Mouse (Mus musculus): Measurements from ENCODE around the gene Vav3. TPM values are rescaled to one million over a fixed set of nuclear protein-coding genes. Genes with fewer than 3 reads are reported as not detected.

The Vav3 gene
- polyA plus RNA-seq, 1 experiment from 2014 or later: 25.6 TPM

DNA sequence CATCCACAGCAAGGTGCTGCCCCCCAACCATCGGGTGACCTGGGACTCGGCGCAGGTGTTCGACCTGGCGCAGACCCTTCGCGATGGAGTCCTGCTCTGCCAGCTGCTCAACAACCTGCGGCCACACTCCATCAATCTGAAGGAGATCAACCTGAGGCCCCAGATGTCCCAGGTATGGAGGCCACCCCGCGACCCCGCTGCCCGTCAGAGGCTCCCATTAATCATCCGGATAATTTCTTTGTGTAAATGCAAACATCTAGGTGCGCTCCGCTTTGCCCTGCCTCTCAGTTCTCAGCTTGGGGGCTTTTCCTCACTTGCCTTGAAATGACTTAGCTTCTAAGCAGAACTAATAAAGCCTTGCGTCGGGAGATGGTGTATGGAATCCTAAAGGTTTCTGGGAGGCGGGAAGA is 623 bp downstream of the Vav3 start:
- H3K27me3 ChIP-seq (ENCODE audit: control insufficient read depth, insufficient read depth, low read length): no peaks in the 10 kb centered on the region
- WGBS: under 1% methylated on average over 18 of the region's 18 CpGs
- no peaks in the 10 kb centered on the region for H3K9me3 ChIP-seq (ENCODE audit: control insufficient read depth, low read length)
- H3K27ac ChIP-seq (ENCODE audit: low read depth, low read length): peak overlapping the region; percentile 91
- H3K4me3 ChIP-seq (ENCODE audit: low read depth, low read length): peak overlapping the region; percentile 70
- no peak for ATAC-seq (ENCODE audit: low FRiP score)
- H3K9ac ChIP-seq (ENCODE audit: low read depth, low read length): peak overlapping the region; percentile 82
- peak overlapping the region; percentile 84 for H3K4me2 ChIP-seq (replicated peaks; ENCODE audit: low read depth, low read length)
- DNase-seq (ENCODE audit: low spot score): no peak
- no peaks in the 10 kb centered on the region for H3K36me3 ChIP-seq (ENCODE audit: control insufficient read depth, insufficient read depth, low read length)
- no peaks in the 10 kb centered on the region for H3K4me1 ChIP-seq (replicated peaks; ENCODE audit: control insufficient read depth, insufficient read depth, low read length)

DNA sequence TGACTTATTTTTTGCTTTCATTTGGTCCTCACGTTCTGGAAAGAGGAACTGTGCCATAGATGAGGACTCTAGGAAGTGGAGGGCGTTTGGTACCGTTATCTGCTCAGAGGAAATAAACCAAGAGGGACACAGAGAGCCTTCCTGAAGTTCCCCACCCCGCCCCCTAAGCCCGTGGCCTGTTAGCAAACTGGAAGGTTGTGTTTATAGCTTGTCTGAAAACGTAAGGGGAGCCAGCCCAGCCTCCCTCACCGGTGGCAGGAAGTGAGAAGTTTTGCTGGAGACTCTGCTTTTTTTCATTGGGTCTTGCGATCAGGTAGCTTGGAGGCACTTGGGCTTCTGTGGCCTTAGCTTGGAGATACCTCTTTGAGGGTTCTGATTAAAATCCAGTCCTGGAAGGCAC is 1.2 kb downstream of the Vav3 start:
- DNase-seq (ENCODE audit: low spot score): peak; percentile 50
- Histone ChIP-seq H3K4me2 (replicated peaks; ENCODE audit: low read depth, low read length) (peak overlapping the region; percentile 84), H3K4me1 (replicated peaks; ENCODE audit: control insufficient read depth, insufficient read depth, low read length) (no peaks in the 10 kb centered on the region), H3K9ac (ENCODE audit: low read depth, low read length) (peak overlapping the region; percentile 82), H3K36me3 (ENCODE audit: control insufficient read depth, insufficient read depth, low read length) (no peaks in the 10 kb centered on the region), H3K27ac (ENCODE audit: low read depth, low read length) (peak overlapping the region; percentile 91; the same call in 1 of the 2 replicates), H3K4me3 (ENCODE audit: low read depth, low read length) (peak overlapping the region; percentile 70), H3K27me3 (ENCODE audit: control insufficient read depth, insufficient read depth, low read length) (no peaks in the 10 kb centered on the region), H3K9me3 (ENCODE audit: control insufficient read depth, low read length) (no peaks in the 10 kb centered on the region)
- ATAC-seq (ENCODE audit: low FRiP score): no peak
- 6% methylated on average over 8 of the region's 8 CpGs for WGBS

DNA sequence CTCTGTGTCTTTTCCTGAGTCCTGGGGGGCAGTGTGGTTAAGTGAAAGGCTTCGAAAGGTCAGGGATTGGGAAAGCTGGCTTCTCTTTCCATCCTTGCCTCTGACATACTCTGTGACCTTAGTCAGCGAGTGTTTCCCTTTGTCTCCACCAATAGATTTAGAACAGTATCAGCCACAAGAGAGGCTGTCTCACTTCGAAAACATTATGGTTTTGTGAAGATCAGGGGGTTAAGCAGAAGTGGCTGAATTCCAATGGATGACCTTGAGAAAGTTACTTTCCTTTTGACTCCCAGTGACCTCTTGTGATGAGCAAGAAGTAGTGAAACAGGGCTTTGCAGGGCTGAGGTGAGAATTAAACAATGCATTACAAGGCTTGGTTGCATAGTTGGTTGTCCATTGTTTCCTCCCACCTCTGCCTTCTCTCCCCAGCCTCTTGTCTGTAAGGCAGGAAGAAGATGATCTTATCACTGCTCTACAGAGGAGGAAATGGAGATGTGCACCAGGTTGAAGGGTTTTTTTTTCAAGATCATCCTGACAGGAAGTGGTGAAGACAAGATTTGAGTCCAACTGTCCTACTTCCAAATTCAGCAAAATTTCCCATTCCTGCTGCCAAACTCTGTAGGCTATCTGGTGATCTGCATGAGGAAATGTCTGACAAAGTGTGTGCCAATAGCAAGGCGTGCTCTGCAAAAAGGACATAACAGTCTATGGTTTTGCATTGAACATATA is 11.7 kb downstream of the Vav3 start:
- Histone ChIP-seq H3K27ac (ENCODE audit: low read depth, low read length) (no peak overlapping the region), H3K4me1 (replicated peaks; ENCODE audit: control insufficient read depth, insufficient read depth, low read length) (no peaks in the 10 kb centered on the region), H3K27me3 (ENCODE audit: control insufficient read depth, insufficient read depth, low read length) (no peaks in the 10 kb centered on the region), H3K4me3 (ENCODE audit: low read depth, low read length) (no peak overlapping the region), H3K4me2 (replicated peaks; ENCODE audit: low read depth, low read length) (no peak overlapping the region), H3K36me3 (ENCODE audit: control insufficient read depth, insufficient read depth, low read length) (no peaks in the 10 kb centered on the region), H3K9me3 (ENCODE audit: control insufficient read depth, low read length) (no peaks in the 10 kb centered on the region), H3K9ac (ENCODE audit: low read depth, low read length) (no peak overlapping the region)
- no peak for ATAC-seq (ENCODE audit: low FRiP score)
- 78% methylated on average over 4 of the region's 4 CpGs for WGBS
- no peak for DNase-seq (ENCODE audit: low spot score)

DNA sequence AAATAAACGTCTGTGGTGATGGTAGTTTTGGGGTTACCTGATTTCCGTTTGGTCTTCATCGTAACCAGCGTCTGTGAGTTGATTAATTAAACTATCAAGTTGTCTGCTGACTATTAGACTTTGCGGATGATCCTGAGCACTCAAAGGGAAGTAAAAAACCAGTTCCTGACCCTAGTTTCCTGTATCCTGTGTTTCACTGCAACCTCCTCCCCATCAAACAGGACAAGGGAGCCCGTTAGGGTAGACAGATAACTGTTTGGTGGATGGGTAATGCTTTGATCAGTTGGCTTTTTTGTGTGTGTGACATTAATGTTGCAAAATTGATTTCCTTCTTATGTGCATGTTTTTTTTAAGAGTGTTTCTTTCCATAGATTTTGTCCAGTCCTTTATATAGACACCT is 12.2 kb downstream of the Vav3 start:
- no peaks in the 10 kb centered on the region for H3K36me3 ChIP-seq (ENCODE audit: control insufficient read depth, insufficient read depth, low read length)
- H3K9ac ChIP-seq (ENCODE audit: low read depth, low read length): no peak overlapping the region
- DNase-seq (ENCODE audit: low spot score) (no peak), ATAC-seq (ENCODE audit: low FRiP score) (no peak)
- no peak overlapping the region for H3K4me2 ChIP-seq (replicated peaks; ENCODE audit: low read depth, low read length)
- H3K27ac ChIP-seq (ENCODE audit: low read depth, low read length): no peak overlapping the region
- 88% methylated on average over 6 of the region's 6 CpGs for WGBS
- H3K9me3 ChIP-seq (ENCODE audit: control insufficient read depth, low read length): no peaks in the 10 kb centered on the region
- no peaks in the 10 kb centered on the region for H3K27me3 ChIP-seq (ENCODE audit: control insufficient read depth, insufficient read depth, low read length)
- no peak overlapping the region for H3K4me3 ChIP-seq (ENCODE audit: low read depth, low read length)
- no peaks in the 10 kb centered on the region for H3K4me1 ChIP-seq (replicated peaks; ENCODE audit: control insufficient read depth, insufficient read depth, low read length)

DNA sequence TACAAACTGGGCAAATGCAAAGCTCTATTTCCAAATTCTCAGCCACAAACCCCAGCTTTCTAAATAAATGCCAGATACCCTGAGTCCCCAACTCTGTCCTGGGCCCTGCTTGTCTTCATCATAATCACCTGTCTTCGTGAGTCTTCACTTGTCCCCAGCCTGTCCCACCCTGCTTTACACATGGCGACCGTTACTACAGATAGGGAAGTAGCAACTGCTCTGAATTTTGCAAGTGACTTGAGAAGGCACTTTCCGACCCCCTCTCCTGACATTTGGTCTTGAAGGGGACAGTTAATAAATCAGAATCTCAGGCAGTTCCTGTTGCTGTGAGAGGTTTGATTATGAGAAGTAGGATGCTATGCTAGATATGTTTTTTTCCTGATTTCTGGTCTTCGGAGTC is 13.4 kb downstream of the Vav3 start:
- no peaks in the 10 kb centered on the region for H3K9me3 ChIP-seq (ENCODE audit: control insufficient read depth, low read length)
- no peak for ATAC-seq (ENCODE audit: low FRiP score)
- H3K4me2 ChIP-seq (replicated peaks; ENCODE audit: low read depth, low read length): no peak overlapping the region
- H3K36me3 ChIP-seq (ENCODE audit: control insufficient read depth, insufficient read depth, low read length): no peaks in the 10 kb centered on the region
- no peaks in the 10 kb centered on the region for H3K4me1 ChIP-seq (replicated peaks; ENCODE audit: control insufficient read depth, insufficient read depth, low read length)
- no peak overlapping the region for H3K4me3 ChIP-seq (ENCODE audit: low read depth, low read length)
- no peak overlapping the region for H3K9ac ChIP-seq (ENCODE audit: low read depth, low read length)
- no peaks in the 10 kb centered on the region for H3K27me3 ChIP-seq (ENCODE audit: control insufficient read depth, insufficient read depth, low read length)
- WGBS: 93% methylated on average over 5 of the region's 5 CpGs
- H3K27ac ChIP-seq (ENCODE audit: low read depth, low read length): no peak overlapping the region
- DNase-seq (ENCODE audit: low spot score): no peak

DNA sequence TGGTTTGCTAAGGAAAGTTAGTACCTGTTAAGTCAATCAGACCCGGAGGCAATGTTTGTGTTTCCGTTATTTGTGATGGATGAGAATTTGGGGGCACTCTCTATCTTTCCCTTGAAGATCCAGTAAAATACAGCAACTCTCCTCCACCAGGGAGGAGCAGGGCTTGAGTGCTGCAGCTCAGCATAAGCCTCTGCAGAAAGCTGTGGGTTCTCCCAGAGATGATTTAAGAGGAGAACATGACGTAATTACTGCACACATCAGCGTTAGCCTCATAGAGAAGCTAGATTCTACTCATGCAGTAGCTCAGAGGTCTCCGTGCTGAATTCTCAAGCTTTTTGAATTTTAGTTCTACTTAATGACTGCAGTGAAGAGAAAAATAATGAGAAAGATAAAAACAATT is 14.7 kb downstream of the Vav3 start:
- Histone ChIP-seq H3K27me3 (ENCODE audit: control insufficient read depth, insufficient read depth, low read length) (no peaks in the 10 kb centered on the region), H3K4me2 (replicated peaks; ENCODE audit: low read depth, low read length) (no peak overlapping the region), H3K27ac (ENCODE audit: low read depth, low read length) (no peak overlapping the region), H3K4me1 (replicated peaks; ENCODE audit: control insufficient read depth, insufficient read depth, low read length) (no peaks in the 10 kb centered on the region), H3K9ac (ENCODE audit: low read depth, low read length) (no peak overlapping the region), H3K36me3 (ENCODE audit: control insufficient read depth, insufficient read depth, low read length) (no peaks in the 10 kb centered on the region), H3K9me3 (ENCODE audit: control insufficient read depth, low read length) (no peaks in the 10 kb centered on the region), H3K4me3 (ENCODE audit: low read depth, low read length) (no peak overlapping the region)
- 88% methylated on average over 5 of the region's 5 CpGs for WGBS
- DNase-seq (ENCODE audit: low spot score) (no peak), ATAC-seq (ENCODE audit: low FRiP score) (no peak)

DNA sequence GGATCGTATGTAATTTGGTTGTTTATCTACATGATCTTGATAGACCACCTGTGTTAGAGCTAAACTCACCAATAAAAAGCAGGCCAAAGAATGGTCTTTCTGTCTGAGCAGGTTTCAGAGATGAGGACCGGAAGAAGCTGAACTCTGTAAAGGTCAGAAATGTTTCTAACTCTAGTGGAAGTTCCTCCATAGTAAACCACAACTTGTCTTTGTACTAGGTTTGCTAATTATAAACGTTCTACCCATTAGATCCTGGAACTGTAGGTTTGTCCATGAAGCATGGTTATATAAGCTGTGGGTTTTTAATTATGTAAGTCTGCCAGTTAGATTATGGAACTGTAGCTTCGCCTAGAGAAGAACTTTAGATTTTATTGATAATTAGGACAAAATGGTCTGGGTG is 20.3 kb downstream of the Vav3 start:
- Histone ChIP-seq H3K4me3 (ENCODE audit: low read depth, low read length) (no peak overlapping the region), H3K9me3 (ENCODE audit: control insufficient read depth, low read length) (no peaks in the 10 kb centered on the region), H3K4me1 (replicated peaks; ENCODE audit: control insufficient read depth, insufficient read depth, low read length) (no peaks in the 10 kb centered on the region), H3K9ac (ENCODE audit: low read depth, low read length) (no peak overlapping the region), H3K27ac (ENCODE audit: low read depth, low read length) (no peak overlapping the region), H3K36me3 (ENCODE audit: control insufficient read depth, insufficient read depth, low read length) (no peaks in the 10 kb centered on the region), H3K4me2 (replicated peaks; ENCODE audit: low read depth, low read length) (no peak overlapping the region), H3K27me3 (ENCODE audit: control insufficient read depth, insufficient read depth, low read length) (no peaks in the 10 kb centered on the region)
- 89% methylated on average over 4 of the region's 4 CpGs for WGBS
- DNase-seq (ENCODE audit: low spot score) (no peak), ATAC-seq (ENCODE audit: low FRiP score) (no peak)

DNA sequence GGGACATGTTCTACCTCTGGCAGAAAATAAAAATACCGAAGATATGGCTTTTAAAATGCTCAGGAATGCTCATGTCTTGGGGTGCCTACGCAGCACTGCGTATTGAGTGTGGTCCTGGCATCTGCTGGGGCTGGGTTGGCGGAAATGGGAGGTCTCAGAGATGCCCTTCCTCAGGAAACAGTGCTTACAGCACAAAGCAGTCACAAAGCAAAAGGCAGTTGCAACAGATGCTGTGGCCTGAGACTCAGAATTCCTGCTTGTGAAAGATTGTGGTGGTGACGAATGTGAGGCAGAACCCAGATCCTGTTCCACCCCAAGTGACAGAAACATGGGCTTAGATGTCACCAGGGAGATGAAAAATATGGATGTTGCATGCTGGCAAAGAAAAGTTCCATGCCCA is 21.4 kb downstream of the Vav3 start:
- no peak overlapping the region for H3K4me2 ChIP-seq (replicated peaks; ENCODE audit: low read depth, low read length)
- no peaks in the 10 kb centered on the region for H3K4me1 ChIP-seq (replicated peaks; ENCODE audit: control insufficient read depth, insufficient read depth, low read length)
- H3K4me3 ChIP-seq (ENCODE audit: low read depth, low read length): no peak overlapping the region
- WGBS: 86% methylated on average over 5 of the region's 5 CpGs
- no peaks in the 10 kb centered on the region for H3K27me3 ChIP-seq (ENCODE audit: control insufficient read depth, insufficient read depth, low read length)
- H3K36me3 ChIP-seq (ENCODE audit: control insufficient read depth, insufficient read depth, low read length): no peaks in the 10 kb centered on the region
- no peak overlapping the region for H3K27ac ChIP-seq (ENCODE audit: low read depth, low read length)
- no peaks in the 10 kb centered on the region for H3K9me3 ChIP-seq (ENCODE audit: control insufficient read depth, low read length)
- ATAC-seq (ENCODE audit: low FRiP score) (no peak), DNase-seq (ENCODE audit: low spot score) (no peak)
- no peak overlapping the region for H3K9ac ChIP-seq (ENCODE audit: low read depth, low read length)

DNA sequence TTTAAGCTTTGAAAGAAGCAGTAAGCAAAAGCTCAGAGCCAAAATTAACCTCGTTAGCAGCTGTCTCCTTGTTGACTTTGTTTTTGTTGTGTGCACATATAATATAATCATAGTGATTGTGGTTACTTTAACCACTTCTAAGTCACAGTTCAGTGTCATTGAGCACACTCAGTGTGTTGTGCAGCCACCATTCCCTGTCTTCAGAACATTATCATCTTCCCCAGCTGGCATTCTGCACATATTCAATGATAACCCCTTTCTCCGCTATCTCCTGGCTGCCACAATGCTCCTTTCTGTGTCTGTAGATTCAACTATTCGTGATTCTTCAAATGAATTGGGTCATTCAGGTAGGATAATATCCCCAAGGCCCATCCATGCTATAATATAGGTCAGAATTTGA is 21.9 kb downstream of the Vav3 start:
- ATAC-seq (ENCODE audit: low FRiP score) (no peak), DNase-seq (ENCODE audit: low spot score) (no peak)
- H3K36me3 ChIP-seq (ENCODE audit: control insufficient read depth, insufficient read depth, low read length): no peaks in the 10 kb centered on the region
- H3K9me3 ChIP-seq (ENCODE audit: control insufficient read depth, low read length): no peaks in the 10 kb centered on the region
- H3K27ac ChIP-seq (ENCODE audit: low read depth, low read length): no peak overlapping the region
- H3K27me3 ChIP-seq (ENCODE audit: control insufficient read depth, insufficient read depth, low read length): no peaks in the 10 kb centered on the region
- H3K4me3 ChIP-seq (ENCODE audit: low read depth, low read length): no peak overlapping the region
- no peak overlapping the region for H3K4me2 ChIP-seq (replicated peaks; ENCODE audit: low read depth, low read length)
- H3K9ac ChIP-seq (ENCODE audit: low read depth, low read length): no peak overlapping the region
- no peaks in the 10 kb centered on the region for H3K4me1 ChIP-seq (replicated peaks; ENCODE audit: control insufficient read depth, insufficient read depth, low read length)
- 87% methylated on average over 3 of the region's 3 CpGs for WGBS

Data from hindbrain, embryonic 11.5 days (tissue).